Mouse (Mus musculus): Measurements from ENCODE around the gene Mybpc2. TPM values are rescaled to one million over a fixed set of nuclear protein-coding genes. Genes with fewer than 3 reads are reported as not detected.
A peak's percentile ranks its signal among the peaks of the same experiment; 100 is the strongest.

Gene Mybpc2
- polyA plus RNA-seq, 1 experiment from 2014 or later: 0.14 TPM

DNA sequence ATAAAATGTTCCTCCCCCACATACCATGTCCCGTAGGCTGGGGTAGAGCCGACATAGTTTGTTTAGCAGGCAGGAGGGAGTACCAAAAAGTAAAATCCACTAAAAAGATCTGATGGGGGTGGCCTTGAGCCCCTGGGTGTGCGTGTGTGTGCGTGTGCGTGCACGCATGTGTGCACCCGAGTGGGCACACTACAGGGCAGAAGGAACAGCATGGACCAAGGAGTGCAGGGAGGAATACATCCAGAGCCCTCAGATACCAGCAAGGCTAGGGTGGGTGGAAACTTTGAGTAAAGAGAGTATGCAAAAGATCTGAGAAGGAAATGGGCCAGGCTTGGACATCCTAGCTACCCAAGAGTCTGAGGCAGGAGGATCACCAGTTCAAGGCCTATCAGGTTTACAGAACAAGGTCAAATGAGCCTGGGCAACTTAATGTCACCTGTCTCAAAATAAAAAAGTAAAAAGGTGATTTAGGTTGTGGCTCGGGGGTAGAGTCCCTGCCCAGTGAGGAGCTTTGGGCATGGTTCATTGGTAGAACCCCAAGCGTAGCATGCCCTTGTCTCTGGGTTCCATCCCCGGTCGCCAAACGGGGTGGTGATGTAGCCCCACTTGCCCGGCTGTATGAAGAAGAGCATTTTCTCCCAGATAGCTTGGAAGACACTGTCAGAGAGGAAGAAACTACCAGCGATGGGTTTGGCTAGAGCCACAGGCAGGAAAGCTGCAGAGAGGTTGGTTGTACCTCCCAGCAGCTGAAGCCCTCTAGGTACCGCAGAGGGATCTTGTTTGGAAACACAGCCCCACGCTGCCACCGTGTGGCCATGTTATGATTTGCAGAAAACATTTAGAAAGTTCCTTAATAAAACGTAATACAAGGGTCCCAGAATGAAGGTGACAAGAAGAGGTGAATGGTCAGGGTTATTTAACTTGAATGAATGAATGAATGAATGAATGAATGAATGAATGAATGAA lies 36.3 kb upstream of the Mybpc2 start:
- Histone ChIP-seq H3K4me2 (ENCODE audit: low read length) (0 out of 2 replicates have a peak overlapping the region, but pooled peaks have one; percentile 13), H3K4me1 (ENCODE audit: control insufficient read depth, insufficient read depth, low read depth, low read length) (peaks cover 2% of the 10 kb centered on the region; the same call in 1 of the 2 replicates), H3K4me3 (ENCODE audit: low read length) (no peak overlapping the region), H3K27ac (ENCODE audit: low read depth, low read length) (no peak overlapping the region), H3K9ac (ENCODE audit: low read depth, low read length) (no peak overlapping the region), H3K36me3 (ENCODE audit: control insufficient read depth, insufficient read depth, low read length) (no peaks in the 10 kb centered on the region), H3K27me3 (replicated peaks; ENCODE audit: control insufficient read depth, insufficient read depth, low read length) (no peaks in the 10 kb centered on the region), H3K9me3 (ENCODE audit: control insufficient read depth, low read length) (no peaks in the 10 kb centered on the region)
- 55% methylated on average over 18 of the region's 18 CpGs for WGBS
- peak; percentile 82 for ATAC-seq

GRCm38 (mm10) chr7:44557629-44558028 lies 33.2 kb upstream of the Mybpc2 start:
- ATAC-seq: no peak
- Histone ChIP-seq H3K4me1 (ENCODE audit: control insufficient read depth, insufficient read depth, low read depth, low read length) (peaks cover 11% of the 10 kb centered on the region), H3K27ac (ENCODE audit: low read depth, low read length) (no peak overlapping the region)

GRCm38 (mm10) chr7:44553826-44554225 lies 29.4 kb upstream of the Mybpc2 start, which contains the start of gene Nr1h2:
TSS of gene Nr1h2 (minus strand) at chr7:44553951.
- Histone ChIP-seq H3K36me3 (ENCODE audit: control insufficient read depth, insufficient read depth, low read length) (peaks cover 19% of the 10 kb centered on the region), H3K9ac (ENCODE audit: low read depth, low read length) (peak within 1 kb of the TSS; percentile 63), H3K4me1 (ENCODE audit: control insufficient read depth, insufficient read depth, low read depth, low read length) (peaks cover 11% of the 10 kb centered on the region), H3K9me3 (ENCODE audit: control insufficient read depth, low read length) (no peaks in the 10 kb centered on the region), H3K4me2 (ENCODE audit: low read length) (peak within 1 kb of the TSS; percentile 64), H3K27ac (ENCODE audit: low read depth, low read length) (peak within 1 kb of the TSS; percentile 90), H3K27me3 (replicated peaks; ENCODE audit: control insufficient read depth, insufficient read depth, low read length) (no peaks in the 10 kb centered on the region), H3K4me3 (ENCODE audit: low read length) (peak within 1 kb of the TSS; percentile 86)
- ATAC-seq: peak; percentile 79
- WGBS: 0% methylated on average over 22 of the region's 22 CpGs

More at GRCm38 (mm10) chr7:44557629-44558028, 33.2 kb upstream of the Mybpc2 start:
- H3K4me2 ChIP-seq (ENCODE audit: low read length): no peak overlapping the region
- 76% methylated on average over 2 of the region's 2 CpGs for WGBS
- H3K36me3 ChIP-seq (ENCODE audit: control insufficient read depth, insufficient read depth, low read length): no peaks in the 10 kb centered on the region
- H3K4me3 ChIP-seq (ENCODE audit: low read length): no peak overlapping the region
- H3K27me3 ChIP-seq (replicated peaks; ENCODE audit: control insufficient read depth, insufficient read depth, low read length): no peaks in the 10 kb centered on the region
- H3K9me3 ChIP-seq (ENCODE audit: control insufficient read depth, low read length): no peaks in the 10 kb centered on the region
- H3K9ac ChIP-seq (ENCODE audit: low read depth, low read length): no peak overlapping the region

DNA sequence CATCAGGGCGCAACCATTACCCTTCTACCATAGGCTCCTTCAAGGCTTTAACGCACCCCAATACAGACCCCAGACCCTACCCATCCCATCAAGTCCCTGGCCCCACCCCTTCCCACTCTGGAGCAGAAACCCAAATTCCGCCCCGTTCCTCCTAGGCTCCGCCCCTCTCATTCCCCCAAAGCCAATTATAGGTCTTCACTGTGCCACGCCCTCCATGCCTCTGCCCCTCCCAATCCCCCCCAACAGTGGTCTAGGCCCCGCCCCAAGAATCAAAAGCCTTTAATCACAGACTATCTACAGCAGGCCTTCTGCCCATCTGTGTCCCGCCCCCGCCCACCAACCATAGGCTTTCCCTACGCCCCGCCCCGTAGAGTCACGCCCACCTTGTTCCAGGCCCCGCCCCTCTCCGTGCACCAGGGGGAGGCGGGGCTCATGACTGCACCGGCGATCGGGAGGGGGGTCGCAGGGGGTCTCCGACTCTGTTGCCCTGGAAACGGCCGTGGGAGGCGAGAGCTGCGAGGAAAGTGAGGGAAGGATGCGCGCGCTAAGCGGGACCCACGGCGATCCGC lies 28.8 kb upstream of the Mybpc2 start:
- Histone ChIP-seq H3K36me3 (ENCODE audit: control insufficient read depth, insufficient read depth, low read length) (peaks cover 19% of the 10 kb centered on the region), H3K9ac (ENCODE audit: low read depth, low read length) (peak overlapping the region; percentile 63), H3K9me3 (ENCODE audit: control insufficient read depth, low read length) (no peaks in the 10 kb centered on the region), H3K4me1 (ENCODE audit: control insufficient read depth, insufficient read depth, low read depth, low read length) (peaks cover 11% of the 10 kb centered on the region), H3K27ac (ENCODE audit: low read depth, low read length) (peak overlapping the region; percentile 90), H3K4me2 (ENCODE audit: low read length) (peak overlapping the region; percentile 64), H3K27me3 (replicated peaks; ENCODE audit: control insufficient read depth, insufficient read depth, low read length) (no peaks in the 10 kb centered on the region), H3K4me3 (ENCODE audit: low read length) (peak overlapping the region; percentile 86)
- WGBS: 1% methylated on average over 32 of the region's 32 CpGs
- peak; percentile 74 for ATAC-seq

DNA sequence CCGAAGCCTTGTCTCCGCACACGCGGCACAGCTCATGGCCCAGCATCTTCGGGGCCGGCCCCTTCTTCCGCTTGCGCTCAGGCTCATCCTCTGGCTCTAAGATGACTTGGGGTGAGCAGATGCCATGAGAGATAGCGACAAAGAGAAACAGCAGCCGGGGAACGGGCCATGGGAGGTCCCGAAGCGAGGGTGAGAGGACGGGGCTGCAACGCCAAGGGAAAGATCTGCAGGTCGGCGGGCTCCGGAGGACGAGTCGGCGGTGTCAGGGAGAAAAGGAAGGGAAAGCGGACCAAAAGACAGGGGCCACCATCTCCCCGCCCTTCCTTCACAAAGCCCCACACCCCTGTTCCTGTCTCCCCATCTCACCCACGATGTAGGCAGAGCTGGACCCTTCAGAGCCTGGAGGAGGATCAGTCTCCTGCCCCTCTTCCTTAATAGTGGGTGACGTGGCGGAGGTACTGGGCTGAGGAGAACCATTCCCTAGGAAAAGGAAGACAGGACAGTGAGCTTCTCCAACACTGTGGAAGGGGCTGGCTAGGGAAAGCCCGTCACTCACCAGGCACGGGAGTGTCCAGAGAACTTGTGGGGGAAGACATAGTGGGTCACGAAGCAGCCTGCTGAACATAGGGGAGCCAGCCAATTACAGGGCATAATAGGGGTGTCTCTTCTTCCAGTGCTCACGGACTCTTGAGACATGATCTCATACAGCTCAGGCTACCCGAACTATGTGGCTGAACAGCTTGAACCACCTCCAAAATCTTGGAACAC lies 27.9 kb upstream of the Mybpc2 start:
- H3K27me3 ChIP-seq (replicated peaks; ENCODE audit: control insufficient read depth, insufficient read depth, low read length): no peaks in the 10 kb centered on the region
- 86% methylated on average over 31 of the region's 31 CpGs for WGBS
- peak; percentile 9; the same call in 1 of the 2 replicates for ATAC-seq
- H3K4me3 ChIP-seq (ENCODE audit: low read length): peak overlapping the region; percentile 86
- no peaks in the 10 kb centered on the region for H3K9me3 ChIP-seq (ENCODE audit: control insufficient read depth, low read length)
- H3K4me1 ChIP-seq (ENCODE audit: control insufficient read depth, insufficient read depth, low read depth, low read length): peaks cover 18% of the 10 kb centered on the region
- H3K4me2 ChIP-seq (ENCODE audit: low read length): peak overlapping the region; percentile 64
- no peak overlapping the region for H3K27ac ChIP-seq (ENCODE audit: low read depth, low read length)
- no peak overlapping the region for H3K9ac ChIP-seq (ENCODE audit: low read depth, low read length)
- peaks cover 19% of the 10 kb centered on the region for H3K36me3 ChIP-seq (ENCODE audit: control insufficient read depth, insufficient read depth, low read length)

DNA sequence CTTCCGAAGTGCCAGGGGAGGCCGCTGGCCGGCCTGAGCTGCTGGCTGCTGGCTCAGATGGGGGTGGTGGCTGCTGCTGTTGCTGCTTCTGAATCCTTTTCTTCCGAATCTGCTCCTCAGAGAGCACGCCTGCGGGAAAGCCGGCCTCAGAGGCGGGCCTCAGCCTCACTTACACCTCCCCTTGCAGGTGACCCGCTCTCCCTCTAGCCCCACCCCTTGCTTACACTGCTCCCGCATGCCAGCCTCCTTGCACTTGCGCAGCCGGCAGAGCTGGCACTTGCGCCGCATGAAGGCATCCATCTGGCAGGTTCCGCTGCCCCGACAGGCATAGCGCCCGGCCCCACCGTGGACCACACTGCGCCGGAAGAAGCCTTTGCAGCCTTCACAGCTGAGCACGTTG lies 27.3 kb upstream of the Mybpc2 start:
- peaks cover 18% of the 10 kb centered on the region for H3K4me1 ChIP-seq (ENCODE audit: control insufficient read depth, insufficient read depth, low read depth, low read length)
- H3K27me3 ChIP-seq (replicated peaks; ENCODE audit: control insufficient read depth, insufficient read depth, low read length): no peaks in the 10 kb centered on the region
- peaks cover 19% of the 10 kb centered on the region for H3K36me3 ChIP-seq (ENCODE audit: control insufficient read depth, insufficient read depth, low read length)
- no peaks in the 10 kb centered on the region for H3K9me3 ChIP-seq (ENCODE audit: control insufficient read depth, low read length)
- no peak overlapping the region for H3K4me2 ChIP-seq (ENCODE audit: low read length)
- no peak overlapping the region for H3K4me3 ChIP-seq (ENCODE audit: low read length)
- no peak overlapping the region for H3K27ac ChIP-seq (ENCODE audit: low read depth, low read length)
- ATAC-seq: no peak
- H3K9ac ChIP-seq (ENCODE audit: low read depth, low read length): no peak overlapping the region
- WGBS: 80% methylated on average over 22 of the region's 22 CpGs

GRCm38 (mm10) chr7:44551301-44551700 lies 26.8 kb upstream of the Mybpc2 start:
- Histone ChIP-seq H3K4me3 (ENCODE audit: low read length) (no peak overlapping the region), H3K4me2 (ENCODE audit: low read length) (no peak overlapping the region), H3K36me3 (ENCODE audit: control insufficient read depth, insufficient read depth, low read length) (peaks cover 19% of the 10 kb centered on the region), H3K9ac (ENCODE audit: low read depth, low read length) (no peak overlapping the region), H3K9me3 (ENCODE audit: control insufficient read depth, low read length) (no peaks in the 10 kb centered on the region), H3K27me3 (replicated peaks; ENCODE audit: control insufficient read depth, insufficient read depth, low read length) (no peaks in the 10 kb centered on the region), H3K27ac (ENCODE audit: low read depth, low read length) (no peak overlapping the region), H3K4me1 (ENCODE audit: control insufficient read depth, insufficient read depth, low read depth, low read length) (peaks cover 18% of the 10 kb centered on the region)
- no peak for ATAC-seq
- 93% methylated on average over 21 of the region's 21 CpGs for WGBS

DNA sequence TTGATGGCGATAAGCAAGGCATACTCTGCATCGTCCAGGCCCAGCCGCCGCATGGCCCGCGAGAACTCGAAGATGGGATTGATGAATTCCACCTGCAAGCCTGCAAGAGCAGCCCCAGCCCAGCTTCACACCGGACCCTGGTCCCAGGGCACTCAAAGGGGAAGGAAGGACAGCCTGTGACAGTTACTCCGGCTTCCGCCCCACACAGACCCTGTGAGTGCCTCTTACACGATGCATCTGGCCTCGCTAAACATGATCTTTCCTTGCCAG lies 25.9 kb upstream of the Mybpc2 start:
- no peaks in the 10 kb centered on the region for H3K27me3 ChIP-seq (replicated peaks; ENCODE audit: control insufficient read depth, insufficient read depth, low read length)
- WGBS: 97% methylated on average over 12 of the region's 12 CpGs
- no peaks in the 10 kb centered on the region for H3K9me3 ChIP-seq (ENCODE audit: control insufficient read depth, low read length)
- H3K9ac ChIP-seq (ENCODE audit: low read depth, low read length): no peak overlapping the region
- H3K4me3 ChIP-seq (ENCODE audit: low read length): no peak overlapping the region
- peaks cover 19% of the 10 kb centered on the region for H3K36me3 ChIP-seq (ENCODE audit: control insufficient read depth, insufficient read depth, low read length)
- no peak overlapping the region for H3K4me2 ChIP-seq (ENCODE audit: low read length)
- no peak for ATAC-seq
- no peak overlapping the region for H3K27ac ChIP-seq (ENCODE audit: low read depth, low read length)
- peaks cover 18% of the 10 kb centered on the region for H3K4me1 ChIP-seq (ENCODE audit: control insufficient read depth, insufficient read depth, low read depth, low read length)

Measured in hindbrain, embryonic 16.5 days (tissue).